Mouse (Mus musculus): ENCODE measurements at regions not wholly inside any gene's neighbourhood (a gene's known extent, or its start where the extent isn't known, plus 50 kb on each side); places are given as distances from the start of the nearest gene placed in this dataset.

DNA sequence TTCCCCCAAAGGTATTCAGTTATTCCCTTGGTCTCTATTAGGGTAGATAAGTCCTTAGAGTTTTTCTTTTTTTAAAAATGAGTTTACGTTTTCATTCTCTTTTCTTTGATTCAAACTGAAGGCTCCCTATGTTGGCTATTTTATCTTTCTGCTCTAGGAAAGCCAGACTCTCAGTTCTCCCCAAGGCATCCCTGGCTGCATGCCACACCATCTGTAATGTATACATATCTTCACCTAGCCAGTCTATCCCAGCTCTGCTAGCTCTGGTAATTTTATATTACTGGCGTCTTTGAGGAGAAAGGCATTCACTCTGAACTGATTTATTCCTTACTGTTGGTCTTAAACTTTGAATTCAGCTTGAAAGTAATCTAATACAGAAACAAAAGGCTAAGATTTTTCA, 65.2 kb upstream of the Cabcoco1 start:
- no peak for DNase-seq (ENCODE audit: low read depth, low spot score)

DNA sequence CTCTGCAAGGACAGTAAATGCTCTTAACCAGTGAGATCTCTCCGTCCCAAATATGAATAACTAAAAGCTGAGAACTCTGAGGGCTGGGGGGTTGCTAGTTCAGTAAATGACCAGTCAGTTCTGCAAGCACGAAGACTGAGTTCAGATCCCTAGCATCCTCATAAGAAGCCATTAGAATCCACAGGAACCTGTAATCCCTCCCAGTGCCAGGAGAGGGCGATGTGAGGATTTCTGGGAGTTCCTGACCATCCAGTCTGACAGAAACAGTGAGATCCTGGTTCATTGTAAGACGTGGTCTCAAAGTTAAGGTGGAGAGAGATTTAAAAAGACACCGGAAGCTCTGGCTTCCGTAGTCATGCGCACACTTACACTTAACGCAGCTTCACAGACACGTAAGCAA, 70.2 kb upstream of the Cabcoco1 start:
- no peak for DNase-seq (ENCODE audit: low read depth, low spot score)

DNA sequence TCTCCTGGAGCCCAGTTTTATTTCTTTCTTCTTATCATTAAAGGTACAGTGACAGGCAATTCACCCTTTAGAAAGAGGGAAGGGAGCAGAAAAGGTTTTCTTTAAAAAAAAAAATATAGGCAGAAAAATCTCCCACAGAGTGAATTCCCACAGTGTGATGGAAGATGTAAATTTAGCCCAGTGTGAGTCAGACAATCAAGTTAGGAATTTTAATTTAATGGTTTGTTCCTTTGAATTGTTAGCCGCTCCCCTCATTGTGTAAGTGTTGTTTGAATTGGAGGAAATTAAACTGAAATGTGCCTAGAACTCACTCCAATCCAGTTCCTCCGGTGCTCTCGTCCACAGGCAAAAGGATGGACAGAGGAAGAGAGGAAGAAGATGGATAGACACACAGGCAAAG, 71.0 kb upstream of the Cabcoco1 start:
- no peak for DNase-seq (ENCODE audit: low read depth, low spot score)

DNA sequence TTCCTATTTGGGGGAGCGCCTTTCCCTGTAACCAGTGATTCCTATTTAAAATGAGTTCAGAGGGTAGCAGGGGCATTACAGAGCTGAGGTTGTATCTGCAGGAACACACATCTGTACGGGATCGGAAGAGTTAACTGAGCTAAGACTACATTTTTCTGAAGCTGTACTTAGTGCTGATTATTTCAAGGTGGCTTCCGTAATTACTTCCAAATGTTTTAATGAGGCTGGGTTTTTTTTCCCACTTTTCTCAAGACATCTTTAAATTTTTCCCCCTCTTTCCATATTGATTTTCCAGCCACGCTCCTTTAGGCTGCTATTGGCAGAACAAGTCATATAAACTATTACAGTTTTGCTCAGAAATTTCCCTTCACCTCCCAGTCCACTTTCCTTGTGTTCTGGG, 82.1 kb upstream of the Cabcoco1 start:
- peak; percentile 53 for DNase-seq (ENCODE audit: low read depth, low spot score)

DNA sequence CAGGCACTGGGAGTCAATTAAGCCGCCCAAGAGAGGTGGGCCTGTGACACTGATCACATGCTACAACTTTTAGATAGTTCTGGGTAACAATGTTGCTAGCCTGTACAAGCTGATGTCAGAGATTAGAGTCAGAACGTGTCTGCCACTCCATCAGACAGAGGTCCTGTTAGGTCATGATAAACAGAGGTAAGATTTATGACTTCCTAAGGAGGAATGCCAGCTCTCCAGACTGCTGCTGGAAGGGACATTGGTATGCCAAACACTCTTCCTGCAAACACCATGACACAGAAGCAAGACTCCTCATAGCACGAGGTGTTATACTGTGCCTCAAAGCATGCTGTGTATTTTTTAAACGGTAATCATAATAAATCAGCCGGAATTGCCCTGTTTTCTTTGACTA, 83.6 kb upstream of the Cabcoco1 start:
- DNase-seq (ENCODE audit: low read depth, low spot score), result no peak

DNA sequence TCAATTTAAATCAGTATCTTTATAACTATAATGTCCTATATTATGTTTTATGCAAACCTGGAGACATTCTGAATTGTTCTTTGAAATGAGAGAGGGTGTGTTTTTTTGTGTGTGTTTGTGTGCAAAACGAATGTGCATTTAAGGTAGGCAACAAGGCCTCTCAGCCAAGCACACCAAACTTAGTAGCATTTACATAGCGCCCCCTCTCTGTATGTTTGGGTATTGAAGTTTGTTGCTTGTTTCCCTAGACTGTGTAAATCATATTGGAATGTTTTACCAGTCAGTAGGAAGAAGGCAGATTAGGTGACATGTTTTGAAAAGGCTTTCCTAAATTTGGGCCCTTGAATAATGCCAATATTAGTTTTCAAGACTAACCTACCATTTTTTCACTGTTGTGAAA, 84.1 kb upstream of the Cabcoco1 start:
- DNase-seq (ENCODE audit: low read depth, low spot score), result no peak

DNA sequence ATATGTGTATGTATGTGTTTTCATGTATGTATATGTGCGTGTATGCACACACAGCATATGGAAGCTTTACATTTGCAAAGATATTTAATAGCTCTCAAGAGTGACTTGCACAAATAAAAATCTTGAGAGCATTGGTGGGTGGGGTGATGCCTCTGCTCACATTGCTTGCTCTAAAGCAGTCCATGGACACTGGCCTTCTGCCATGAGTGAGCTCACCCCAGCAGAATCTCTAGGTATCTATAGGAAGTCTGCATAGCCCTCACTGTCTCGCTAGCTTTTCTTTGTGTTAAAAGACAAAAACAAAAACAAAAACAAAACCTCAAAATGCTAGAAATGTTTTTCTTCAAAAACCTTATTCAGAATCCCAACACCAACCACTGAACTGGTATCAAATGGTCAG, 87.8 kb upstream of the Cabcoco1 start:
- DNase-seq (ENCODE audit: low read depth, low spot score), result no peak

DNA sequence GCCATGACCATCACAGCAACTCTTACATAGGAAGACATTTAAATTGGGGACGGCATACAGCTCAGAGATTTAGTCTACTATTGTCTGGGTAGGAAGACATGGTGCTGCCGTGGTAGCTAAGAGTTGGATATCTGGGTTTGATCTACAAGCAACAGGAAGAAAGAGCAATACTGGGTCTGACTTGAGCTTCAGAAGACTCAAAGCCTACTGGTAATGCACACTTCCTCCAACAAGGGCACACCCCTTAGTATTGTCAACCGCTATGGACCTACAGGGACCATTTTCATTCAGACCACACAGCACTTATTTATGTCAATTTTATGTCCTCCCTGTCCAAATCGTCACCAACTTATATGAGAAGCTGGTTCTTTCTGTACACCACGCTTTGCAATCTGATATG, 90.3 kb upstream of the Tmem26 start:
- no peak for DNase-seq (ENCODE audit: low read depth, low spot score)

DNA sequence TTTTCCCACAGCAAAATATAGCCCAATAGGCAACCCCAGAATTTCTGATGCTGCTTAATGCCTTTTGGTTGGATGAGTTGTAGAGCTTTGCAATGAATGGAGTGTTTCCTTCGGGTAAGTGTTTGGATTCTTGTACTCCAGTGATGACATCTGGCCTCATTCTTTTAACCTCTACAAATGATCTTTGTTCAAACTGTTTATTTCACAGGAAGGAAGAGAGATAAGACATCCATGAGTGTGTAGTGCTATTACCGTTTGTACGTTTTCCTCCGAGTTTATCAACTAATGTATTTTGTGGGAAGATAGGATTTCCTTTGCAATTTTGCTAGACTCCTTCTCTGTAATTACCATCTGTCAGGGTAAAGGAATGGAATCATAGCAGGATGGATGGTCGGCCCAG, 70.7 kb upstream of the Tmem26 start:
- DNase-seq (ENCODE audit: low read depth, low spot score), result no peak

DNA sequence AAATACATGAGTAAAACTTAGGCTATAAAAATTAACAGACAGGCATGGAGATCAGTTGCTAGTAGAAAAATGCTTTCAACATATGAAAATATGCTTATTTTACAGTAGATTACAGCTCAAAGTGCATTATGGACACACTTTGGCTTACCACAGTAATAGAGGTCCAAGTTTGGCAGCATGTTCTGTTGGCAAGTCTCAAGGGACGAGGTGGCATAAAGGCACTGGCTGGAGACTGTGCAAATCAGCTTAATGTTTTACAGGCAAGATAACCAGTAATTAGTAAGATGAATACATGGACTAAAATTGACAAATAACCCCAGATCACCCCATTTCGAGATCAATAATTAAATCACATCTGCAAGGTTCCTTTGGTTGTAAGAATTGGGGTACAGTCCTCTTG, 68.0 kb upstream of the Tmem26 start:
- no peak for DNase-seq (ENCODE audit: low read depth, low spot score)

DNA sequence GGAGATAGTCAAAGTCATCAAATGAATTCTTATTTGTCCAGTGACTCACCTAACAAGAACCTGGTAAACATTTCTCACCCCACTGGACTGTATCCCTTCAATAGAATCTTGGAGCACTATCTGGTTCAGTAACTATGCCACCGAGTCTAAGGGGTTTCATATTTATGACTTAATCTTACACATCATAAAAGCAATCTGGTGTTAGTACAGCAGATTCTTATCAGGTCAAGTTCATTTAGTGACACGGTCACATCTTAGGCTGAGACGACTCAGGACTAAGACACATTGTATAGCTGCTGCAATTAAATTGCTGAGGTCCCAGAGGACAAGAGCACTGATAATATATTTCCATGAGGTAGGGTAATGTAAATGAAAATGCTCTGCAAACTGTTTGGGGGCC, 57.4 kb upstream of the Tmem26 start:
- DNase-seq (ENCODE audit: low read depth, low spot score), result no peak

DNA sequence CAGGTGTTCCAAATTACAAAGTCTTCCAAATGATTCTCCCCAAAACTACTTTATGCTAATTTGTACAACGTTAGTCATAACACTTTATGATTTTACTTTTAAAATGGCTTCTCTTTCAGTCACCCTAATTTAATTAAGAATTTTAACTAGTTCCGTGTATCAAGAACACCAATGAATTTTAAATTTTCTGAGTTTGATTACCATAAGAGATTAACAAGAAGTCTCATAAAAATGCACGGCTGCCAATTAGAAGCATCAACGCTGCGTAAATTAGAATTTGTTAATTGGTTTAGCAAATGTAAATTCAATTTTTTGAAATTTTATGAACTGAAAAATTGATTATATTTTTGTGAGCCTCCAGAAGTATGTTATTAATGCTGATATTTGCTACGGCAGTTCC, 54.1 kb upstream of the Tmem26 start:
- DNase-seq (ENCODE audit: low read depth, low spot score), result no peak

DNA sequence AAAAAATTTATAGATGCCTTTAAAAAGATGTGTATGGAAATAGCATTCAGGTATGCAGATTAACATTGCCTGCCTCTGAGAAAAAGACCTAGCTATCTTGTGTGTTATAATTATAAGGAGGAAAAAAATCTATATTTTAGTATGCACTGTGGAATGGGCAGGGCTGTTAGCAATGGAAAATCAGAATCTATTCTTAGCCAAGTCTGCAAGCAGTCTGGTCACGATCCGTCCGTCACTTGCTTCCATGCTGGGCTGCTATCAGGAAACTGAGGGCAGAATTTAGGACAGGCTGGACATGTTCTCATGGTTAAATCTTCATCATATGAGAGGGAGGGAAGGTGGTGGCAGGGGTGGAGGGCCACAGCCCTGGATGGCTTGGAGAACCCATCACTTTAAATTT, 53.5 kb upstream of the Tmem26 start:
- DNase-seq (ENCODE audit: low read depth, low spot score), result no peak

DNA sequence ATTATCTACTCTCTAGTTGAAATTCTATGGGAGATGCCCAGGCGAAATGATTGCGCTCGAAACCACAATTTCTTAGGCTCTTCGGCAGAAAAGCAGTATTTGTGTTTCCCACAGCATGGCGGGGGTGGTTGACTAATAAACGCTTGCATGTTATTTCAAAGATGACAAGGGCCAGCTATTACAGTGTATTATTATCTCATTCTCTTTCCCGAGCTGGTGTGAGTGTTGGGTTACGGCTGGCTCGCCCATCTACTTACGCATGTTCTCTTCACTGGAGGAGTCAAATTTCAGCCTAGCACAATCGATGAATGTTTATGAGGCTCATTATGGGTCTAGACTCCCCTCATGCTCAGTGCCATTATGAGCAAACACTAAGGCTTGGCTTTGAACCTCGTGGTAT, 51.2 kb upstream of the Tmem26 start:
- peak; percentile 49 for DNase-seq (ENCODE audit: low read depth, low spot score)

DNA sequence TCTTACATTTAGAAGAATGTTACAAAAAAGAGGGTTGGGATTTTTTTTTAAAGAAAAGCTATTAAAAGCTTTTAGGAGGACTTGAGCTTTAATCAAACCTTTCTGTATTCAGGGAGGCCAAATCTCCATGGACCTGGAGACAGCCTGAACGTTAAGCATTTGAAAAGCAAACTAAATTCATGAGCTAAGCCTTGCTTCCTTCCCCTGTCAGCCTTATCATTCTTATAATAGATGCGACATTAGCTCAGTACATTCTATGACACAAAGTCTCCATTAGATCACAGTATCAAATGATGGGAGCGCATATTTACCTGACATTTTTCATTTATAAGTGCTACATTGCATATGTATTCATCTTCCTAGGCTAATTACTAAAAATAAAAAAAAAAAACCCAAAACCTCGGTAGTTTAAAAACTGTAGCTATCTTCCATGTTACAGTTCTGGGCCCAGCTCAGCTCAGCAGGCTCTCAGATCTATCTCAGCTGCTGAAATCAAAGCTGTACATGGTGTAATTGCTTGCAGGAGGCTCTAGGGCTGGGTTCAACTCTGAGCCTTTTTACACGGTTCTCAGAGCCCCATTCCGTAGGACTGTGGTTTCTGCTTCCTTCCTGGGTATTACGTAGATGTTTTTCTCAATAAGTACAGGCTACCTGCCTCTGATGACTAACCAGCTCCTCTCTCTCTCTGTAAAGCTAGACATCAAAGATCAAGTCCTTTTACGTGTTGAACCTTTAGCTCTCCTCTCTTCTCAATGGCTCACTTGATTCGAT, 50.2 kb upstream of the Tmem26 start:
- DNase-seq (ENCODE audit: low read depth, low spot score), result no peak

Measured in forelimb bud, embryonic 11.5 days (tissue).